Mouse (Mus musculus): ENCODE results near the gene Ctso. TPM values are rescaled to one million over a fixed set of nuclear protein-coding genes. Genes with fewer than 3 reads are reported as not detected.

Ctso gene
- polyA plus RNA-seq (2011; ENCODE audit: insufficient read depth, insufficient read length, low read depth, missing spikeins) = 2.0 and 2.3 TPM in 2 replicates

DNA sequence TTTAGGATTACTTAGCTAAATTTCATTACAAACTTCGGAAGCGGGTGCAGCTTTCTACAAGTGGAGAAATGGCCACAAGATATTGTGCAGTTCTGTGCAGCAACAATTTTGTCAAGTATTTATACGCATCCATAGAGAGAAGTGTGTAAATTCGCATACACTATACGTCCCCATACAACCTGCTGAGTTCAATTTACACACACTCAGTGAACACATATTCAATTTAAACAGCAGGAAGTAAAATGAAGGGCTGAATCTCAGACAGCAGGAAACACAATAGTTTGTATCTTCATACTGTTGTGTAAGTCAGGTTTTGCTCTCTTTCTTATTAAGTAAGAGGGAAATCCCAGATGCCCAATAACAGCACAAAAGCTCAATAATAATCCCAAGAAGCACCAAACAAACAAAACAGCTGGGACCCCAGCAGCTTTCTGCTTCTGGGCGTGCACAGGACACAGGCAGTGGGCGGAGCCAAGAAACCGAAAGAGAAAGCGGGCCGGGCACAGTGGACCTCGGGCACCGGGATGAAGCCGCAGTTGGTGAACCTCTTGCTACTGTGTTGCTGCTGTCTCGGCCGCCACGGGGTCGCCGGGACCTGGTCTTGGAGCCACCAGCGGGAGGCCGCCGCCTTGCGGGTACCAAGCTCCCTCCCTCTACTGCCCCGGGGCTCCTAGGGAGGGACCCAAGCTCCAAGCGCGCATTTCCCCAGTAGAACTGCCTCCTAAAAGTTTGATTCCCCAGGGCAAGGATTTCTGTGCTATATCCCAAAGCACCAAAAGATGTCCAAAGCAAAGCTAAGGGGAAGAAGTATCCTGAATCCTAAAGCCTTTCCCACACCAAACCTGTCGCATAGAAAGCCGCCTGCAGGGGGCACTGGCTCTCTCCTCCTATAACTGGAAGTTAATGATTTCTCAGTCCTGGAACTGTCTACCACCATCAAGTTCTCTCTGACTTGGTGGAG, at the start of gene Ctso:
TSS of gene Ctso (plus strand) at position 461 of the 961 bp plus-strand sequence.
- Histone ChIP-seq H3K36me3 (ENCODE audit: control insufficient read depth, insufficient read depth, low read length, poor library complexity, severe bottlenecking) (no peaks in the 10 kb centered on the region), H3K27ac (ENCODE audit: insufficient read depth, low read length) (no peak within 1 kb of the TSS), H3K9me3 (replicated peaks; ENCODE audit: control insufficient read depth, insufficient read depth, low read length, poor library complexity, severe bottlenecking) (no peaks in the 10 kb centered on the region), H3K27me3 (ENCODE audit: control insufficient read depth, insufficient read depth, low read length, poor library complexity, severe bottlenecking) (no peaks in the 10 kb centered on the region), H3K4me3 (ENCODE audit: low read depth, low read length) (peak within 1 kb of the TSS; percentile 78), H3K4me1 (ENCODE audit: control insufficient read depth, insufficient read depth, low read length) (no peaks in the 10 kb centered on the region), H3K9ac (ENCODE audit: low read depth, poor library complexity, severe bottlenecking) (0 out of 2 replicates have a peak within 1 kb of the TSS, but pooled peaks have one; percentile 78)
- no peak for TF ChIP-seq EP300 (IDR thresholded peaks at IDR 0.05; ENCODE audit: insufficient read depth, low read depth, low read length)
- TF ChIP-seq CTCF (IDR thresholded peaks at IDR 0.05; ENCODE audit: low read depth, low read length) = peak; percentile 48

DNA sequence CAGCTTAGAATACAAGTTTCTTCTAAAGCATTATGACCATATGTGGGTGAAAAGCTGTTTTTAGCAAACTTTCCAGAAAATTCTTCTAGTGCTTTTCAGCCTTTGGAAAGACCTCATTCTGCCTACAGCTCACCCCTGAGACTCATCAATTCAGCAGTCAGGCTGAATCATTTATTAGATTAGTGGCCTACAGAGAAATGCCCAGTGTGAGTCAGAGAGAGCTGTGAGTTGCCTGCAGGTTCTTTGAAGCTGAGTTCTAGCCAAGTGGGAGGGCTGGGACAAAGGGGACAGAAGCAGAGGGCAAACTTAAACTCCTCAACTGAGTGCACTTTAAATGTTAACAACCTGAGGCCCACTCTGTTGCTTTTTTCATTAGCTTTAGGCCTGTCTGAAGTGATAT, 48.5 kb upstream of the Ctso start:
- Histone ChIP-seq H3K9me3 (replicated peaks; ENCODE audit: control insufficient read depth, insufficient read depth, low read length, poor library complexity, severe bottlenecking) (no peaks in the 10 kb centered on the region), H3K9ac (ENCODE audit: low read depth, poor library complexity, severe bottlenecking) (no peak overlapping the region), H3K4me3 (ENCODE audit: low read depth, low read length) (no peak overlapping the region), H3K4me1 (ENCODE audit: control insufficient read depth, insufficient read depth, low read length) (no peaks in the 10 kb centered on the region), H3K27ac (ENCODE audit: insufficient read depth, low read length) (no peak overlapping the region), H3K36me3 (ENCODE audit: control insufficient read depth, insufficient read depth, low read length, poor library complexity, severe bottlenecking) (no peaks in the 10 kb centered on the region), H3K27me3 (ENCODE audit: control insufficient read depth, insufficient read depth, low read length, poor library complexity, severe bottlenecking) (no peaks in the 10 kb centered on the region)
- TF ChIP-seq EP300 (IDR thresholded peaks at IDR 0.05; ENCODE audit: insufficient read depth, low read depth, low read length) (no peak), POLR2A (IDR thresholded peaks at IDR 0.05; ENCODE audit: insufficient read depth, low read length) (no peak), CTCF (IDR thresholded peaks at IDR 0.05; ENCODE audit: low read depth, low read length) (no peak)

DNA sequence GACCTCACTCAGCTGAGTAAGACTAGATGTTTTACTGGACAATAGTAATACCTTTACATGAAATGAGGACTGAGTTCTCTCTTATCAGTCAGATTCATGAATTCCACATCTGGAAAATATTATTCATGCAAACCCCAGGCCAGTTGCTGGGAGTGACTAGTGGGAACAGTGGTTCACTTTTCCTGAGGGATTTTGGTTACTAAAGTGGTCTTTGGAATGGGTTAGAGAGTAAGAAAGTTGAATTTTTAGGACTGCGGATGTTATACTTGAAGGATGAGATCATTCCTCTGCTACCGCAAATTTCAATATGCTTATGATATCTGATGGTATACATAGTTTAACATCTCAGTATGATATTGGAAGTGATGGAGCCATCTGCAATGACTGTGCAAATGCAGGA, 46.8 kb upstream of the Ctso start:
- Histone ChIP-seq H3K9me3 (replicated peaks; ENCODE audit: control insufficient read depth, insufficient read depth, low read length, poor library complexity, severe bottlenecking) (no peaks in the 10 kb centered on the region), H3K27ac (ENCODE audit: insufficient read depth, low read length) (no peak overlapping the region), H3K36me3 (ENCODE audit: control insufficient read depth, insufficient read depth, low read length, poor library complexity, severe bottlenecking) (no peaks in the 10 kb centered on the region), H3K4me1 (ENCODE audit: control insufficient read depth, insufficient read depth, low read length) (no peaks in the 10 kb centered on the region), H3K27me3 (ENCODE audit: control insufficient read depth, insufficient read depth, low read length, poor library complexity, severe bottlenecking) (no peaks in the 10 kb centered on the region), H3K4me3 (ENCODE audit: low read depth, low read length) (no peak overlapping the region), H3K9ac (ENCODE audit: low read depth, poor library complexity, severe bottlenecking) (no peak overlapping the region)
- TF ChIP-seq CTCF (IDR thresholded peaks at IDR 0.05; ENCODE audit: low read depth, low read length) (no peak), POLR2A (IDR thresholded peaks at IDR 0.05; ENCODE audit: insufficient read depth, low read length) (no peak), EP300 (IDR thresholded peaks at IDR 0.05; ENCODE audit: insufficient read depth, low read depth, low read length) (no peak)

DNA sequence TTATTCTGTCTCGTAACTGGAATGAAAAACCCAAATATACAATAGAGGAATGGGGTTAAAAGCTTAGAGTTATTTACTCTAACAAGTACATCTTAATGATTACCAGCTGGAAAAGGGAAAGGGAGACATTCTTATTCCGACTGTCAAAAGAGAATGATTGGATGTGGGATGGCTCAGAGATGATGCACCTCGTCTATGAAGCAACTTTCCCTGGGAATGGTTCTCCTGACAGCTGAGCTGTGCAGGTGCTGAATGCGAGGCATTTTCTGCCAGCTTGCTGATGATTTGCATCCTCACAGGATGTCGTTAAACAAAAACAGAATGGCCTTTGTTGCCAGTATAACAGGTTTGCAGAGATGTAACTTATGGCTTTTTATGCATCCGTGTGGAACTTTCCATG, 43.3 kb upstream of the Ctso start:
- no peaks in the 10 kb centered on the region for H3K27me3 ChIP-seq (ENCODE audit: control insufficient read depth, insufficient read depth, low read length, poor library complexity, severe bottlenecking)
- H3K9ac ChIP-seq (ENCODE audit: low read depth, poor library complexity, severe bottlenecking) = no peak overlapping the region
- H3K4me1 ChIP-seq (ENCODE audit: control insufficient read depth, insufficient read depth, low read length) = no peaks in the 10 kb centered on the region
- no peaks in the 10 kb centered on the region for H3K36me3 ChIP-seq (ENCODE audit: control insufficient read depth, insufficient read depth, low read length, poor library complexity, severe bottlenecking)
- no peak overlapping the region for H3K27ac ChIP-seq (ENCODE audit: insufficient read depth, low read length)
- no peak for TF ChIP-seq CTCF (IDR thresholded peaks at IDR 0.05; ENCODE audit: low read depth, low read length)
- no peak for TF ChIP-seq POLR2A (IDR thresholded peaks at IDR 0.05; ENCODE audit: insufficient read depth, low read length)
- TF ChIP-seq EP300 (IDR thresholded peaks at IDR 0.05; ENCODE audit: insufficient read depth, low read depth, low read length) = no peak
- H3K9me3 ChIP-seq (replicated peaks; ENCODE audit: control insufficient read depth, insufficient read depth, low read length, poor library complexity, severe bottlenecking) = no peaks in the 10 kb centered on the region
- H3K4me3 ChIP-seq (ENCODE audit: low read depth, low read length) = no peak overlapping the region

DNA sequence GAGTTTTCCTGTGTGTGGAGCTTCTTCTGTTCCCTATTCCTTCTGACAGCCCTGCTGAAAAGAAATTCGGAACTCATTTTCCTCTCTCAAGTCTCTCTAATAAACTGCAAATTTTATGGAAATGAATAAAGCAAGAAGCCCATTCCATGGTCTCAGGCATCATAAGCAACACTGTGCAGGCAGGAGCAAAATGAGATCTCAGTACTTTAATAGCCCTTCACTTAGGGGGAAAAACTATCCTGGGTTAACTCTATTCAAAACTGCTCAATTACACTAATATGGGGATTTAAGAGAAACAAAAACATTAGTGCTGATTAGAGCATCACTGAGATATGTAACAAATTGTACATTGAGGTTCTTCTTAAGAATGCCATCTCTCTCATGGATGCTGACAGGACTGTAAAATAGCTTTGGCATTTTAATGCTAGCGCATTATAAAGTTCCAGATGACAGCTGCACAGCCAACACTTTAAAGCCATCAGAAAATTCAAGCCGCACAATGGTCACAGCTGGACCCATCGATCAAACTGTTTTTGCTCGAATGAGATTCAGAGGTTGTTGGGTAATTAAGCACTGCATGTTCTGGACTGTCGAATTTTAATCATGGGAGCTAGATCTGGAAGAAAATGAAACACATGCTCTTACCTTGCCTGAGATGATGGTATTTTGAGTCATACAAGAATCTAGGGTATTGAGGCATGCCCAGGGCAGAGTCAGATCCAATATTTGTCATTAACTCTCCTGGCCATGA, 21.9 kb upstream of the Ctso start:
- H3K9ac ChIP-seq (ENCODE audit: low read depth, poor library complexity, severe bottlenecking) = no peak overlapping the region
- H3K27ac ChIP-seq (ENCODE audit: insufficient read depth, low read length) = no peak overlapping the region
- no peaks in the 10 kb centered on the region for H3K4me1 ChIP-seq (ENCODE audit: control insufficient read depth, insufficient read depth, low read length)
- no peak for TF ChIP-seq CTCF (IDR thresholded peaks at IDR 0.05; ENCODE audit: low read depth, low read length)
- no peak for TF ChIP-seq POLR2A (IDR thresholded peaks at IDR 0.05; ENCODE audit: insufficient read depth, low read length)
- no peak for TF ChIP-seq EP300 (IDR thresholded peaks at IDR 0.05; ENCODE audit: insufficient read depth, low read depth, low read length)
- H3K36me3 ChIP-seq (ENCODE audit: control insufficient read depth, insufficient read depth, low read length, poor library complexity, severe bottlenecking) = no peaks in the 10 kb centered on the region
- H3K27me3 ChIP-seq (ENCODE audit: control insufficient read depth, insufficient read depth, low read length, poor library complexity, severe bottlenecking) = no peaks in the 10 kb centered on the region
- no peaks in the 10 kb centered on the region for H3K9me3 ChIP-seq (replicated peaks; ENCODE audit: control insufficient read depth, insufficient read depth, low read length, poor library complexity, severe bottlenecking)
- no peak overlapping the region for H3K4me3 ChIP-seq (ENCODE audit: low read depth, low read length)

All from ES-Bruce4 (cell line).